Mouse (Mus musculus): ENCODE results near the gene Ivd.

DNA sequence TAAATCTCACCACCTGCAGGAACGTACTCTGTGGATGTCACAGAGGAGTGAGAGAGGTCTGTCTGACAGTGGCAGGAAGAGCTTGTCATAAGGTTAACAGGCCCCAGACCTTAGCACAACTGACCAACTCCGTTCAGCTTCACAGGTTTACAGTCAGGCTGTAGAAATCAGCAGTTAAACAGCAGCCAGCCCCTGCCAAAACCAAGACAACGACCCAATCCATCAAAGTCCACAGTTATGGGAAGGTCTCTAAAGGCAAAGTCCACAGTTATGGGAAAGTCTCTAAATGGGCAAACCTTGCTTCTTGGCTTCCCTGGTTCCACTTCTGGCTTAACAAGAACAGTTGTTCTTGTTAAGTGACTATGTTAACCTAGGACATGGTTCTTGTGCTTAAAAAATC is 17.3 kb upstream of the Ivd start:
- TF ChIP-seq POLR2A (IDR thresholded peaks at IDR 0.05; ENCODE audit: low read depth, low read length) = no peak
- TF ChIP-seq CTCF (IDR thresholded peaks at IDR 0.05; ENCODE audit: borderline replicate concordance, insufficient read depth, low read length) = no peak
